Mouse (Mus musculus): ENCODE results near the gene Tpte. TPM values are rescaled to one million over a fixed set of nuclear protein-coding genes. Genes with fewer than 3 reads are reported as not detected.
A peak's percentile ranks its signal among the peaks of the same experiment; 100 is the strongest.
"Not testable (repeated sequence)": the region's sequence is repeated elsewhere in the genome, so short reads cannot be mapped to it uniquely, and the experiment has no call there.

The Tpte gene
- polyA plus RNA-seq, 1 experiment from 2014 or later, result not detected

GRCm38 (mm10) chr8:22264292-22264691 lies 18.9 kb upstream of the Tpte start:
- H3K36me3 ChIP-seq (ENCODE audit: control insufficient read depth, insufficient read depth, low read length), result no peaks in the 10 kb centered on the region
- no peak overlapping the region for H3K4me2 ChIP-seq (ENCODE audit: low read depth, severe bottlenecking)
- H3K4me1 ChIP-seq (ENCODE audit: control insufficient read depth, insufficient read depth, low read length), result no peaks in the 10 kb centered on the region
- no peak overlapping the region for H3K4me3 ChIP-seq (ENCODE audit: low read depth, low read length)
- no peak overlapping the region for H3K9ac ChIP-seq (ENCODE audit: low read length)
- no peak for DNase-seq (ENCODE audit: low spot score)
- no peaks in the 10 kb centered on the region for H3K27me3 ChIP-seq (ENCODE audit: control insufficient read depth, insufficient read depth, low read length)
- no peak overlapping the region for H3K27ac ChIP-seq (replicated peaks; ENCODE audit: low read depth, low read length)
- WGBS, result 86% methylated on average over 6 of the region's 6 CpGs
- no peaks in the 10 kb centered on the region for H3K9me3 ChIP-seq (ENCODE audit: control insufficient read depth, low read length)
- no peak for ATAC-seq (ENCODE audit: insufficient number of reproducible peaks, low FRiP score, low TSS enrichment, low read depth)

GRCm38 (mm10) chr8:22264787-22265186 lies 18.5 kb upstream of the Tpte start:
- WGBS, result 90% methylated on average over 6 of the region's 6 CpGs
- ATAC-seq (ENCODE audit: insufficient number of reproducible peaks, low FRiP score, low TSS enrichment, low read depth), result no peak

GRCm38 (mm10) chr8:22265194-22265593 lies 18.0 kb upstream of the Tpte start:
- no peak for DNase-seq (ENCODE audit: low spot score)
- no peaks in the 10 kb centered on the region for H3K27me3 ChIP-seq (ENCODE audit: control insufficient read depth, insufficient read depth, low read length)
- WGBS, result 88% methylated on average over 1 of the region's 1 CpGs
- H3K4me3 ChIP-seq (ENCODE audit: low read depth, low read length), result no peak overlapping the region
- ATAC-seq (ENCODE audit: insufficient number of reproducible peaks, low FRiP score, low TSS enrichment, low read depth), result no peak
- no peaks in the 10 kb centered on the region for H3K4me1 ChIP-seq (ENCODE audit: control insufficient read depth, insufficient read depth, low read length)
- H3K9ac ChIP-seq (ENCODE audit: low read length), result no peak overlapping the region
- no peak overlapping the region for H3K27ac ChIP-seq (replicated peaks; ENCODE audit: low read depth, low read length)
- no peak overlapping the region for H3K4me2 ChIP-seq (ENCODE audit: low read depth, severe bottlenecking)
- H3K36me3 ChIP-seq (ENCODE audit: control insufficient read depth, insufficient read depth, low read length), result no peaks in the 10 kb centered on the region
- no peaks in the 10 kb centered on the region for H3K9me3 ChIP-seq (ENCODE audit: control insufficient read depth, low read length)

More at GRCm38 (mm10) chr8:22264787-22265186, 18.5 kb upstream of the Tpte start:
- Histone ChIP-seq H3K27me3 (ENCODE audit: control insufficient read depth, insufficient read depth, low read length) (no peaks in the 10 kb centered on the region), H3K9me3 (ENCODE audit: control insufficient read depth, low read length) (no peaks in the 10 kb centered on the region), H3K4me3 (ENCODE audit: low read depth, low read length) (no peak overlapping the region), H3K4me1 (ENCODE audit: control insufficient read depth, insufficient read depth, low read length) (no peaks in the 10 kb centered on the region), H3K36me3 (ENCODE audit: control insufficient read depth, insufficient read depth, low read length) (no peaks in the 10 kb centered on the region), H3K9ac (ENCODE audit: low read length) (no peak overlapping the region), H3K4me2 (ENCODE audit: low read depth, severe bottlenecking) (no peak overlapping the region), H3K27ac (replicated peaks; ENCODE audit: low read depth, low read length) (no peak overlapping the region)
- DNase-seq (ENCODE audit: low spot score), result no peak

- no peak for DNase-seq (ENCODE audit: low spot score)
- no peaks in the 10 kb centered on the region for H3K9me3 ChIP-seq (ENCODE audit: control insufficient read depth, low read length)
- H3K27me3 ChIP-seq (ENCODE audit: control insufficient read depth, insufficient read depth, low read length), result no peaks in the 10 kb centered on the region
- 85% methylated on average over 3 of the region's 3 CpGs for WGBS
- H3K9ac ChIP-seq (ENCODE audit: low read length), result no peak overlapping the region
- no peak overlapping the region for H3K4me3 ChIP-seq (ENCODE audit: low read depth, low read length)
- H3K4me2 ChIP-seq (ENCODE audit: low read depth, severe bottlenecking), result no peak overlapping the region
- no peaks in the 10 kb centered on the region for H3K4me1 ChIP-seq (ENCODE audit: control insufficient read depth, insufficient read depth, low read length)
- no peak for ATAC-seq (ENCODE audit: insufficient number of reproducible peaks, low FRiP score, low TSS enrichment, low read depth)
- H3K36me3 ChIP-seq (ENCODE audit: control insufficient read depth, insufficient read depth, low read length), result no peaks in the 10 kb centered on the region
- no peak overlapping the region for H3K27ac ChIP-seq (replicated peaks; ENCODE audit: low read depth, low read length)
Measured at GRCm38 (mm10) chr8:22266809-22267208, 16.4 kb upstream of the Tpte start.

GRCm38 (mm10) chr8:22273142-22273541 lies 10.1 kb upstream of the Tpte start:
- 87% methylated on average over 3 of the region's 3 CpGs for WGBS

GRCm38 (mm10) chr8:22274641-22275040 lies 8.6 kb upstream of the Tpte start:
- Histone ChIP-seq H3K36me3 (ENCODE audit: control insufficient read depth, insufficient read depth, low read length) (no peaks in the 10 kb centered on the region), H3K4me2 (ENCODE audit: low read depth, severe bottlenecking) (no peak overlapping the region), H3K9ac (ENCODE audit: low read length) (no peak overlapping the region), H3K9me3 (ENCODE audit: control insufficient read depth, low read length) (no peaks in the 10 kb centered on the region), H3K4me3 (ENCODE audit: low read depth, low read length) (no peak overlapping the region), H3K27me3 (ENCODE audit: control insufficient read depth, insufficient read depth, low read length) (no peaks in the 10 kb centered on the region), H3K27ac (replicated peaks; ENCODE audit: low read depth, low read length) (no peak overlapping the region), H3K4me1 (ENCODE audit: control insufficient read depth, insufficient read depth, low read length) (no peaks in the 10 kb centered on the region)
- no peak for ATAC-seq (ENCODE audit: insufficient number of reproducible peaks, low FRiP score, low TSS enrichment, low read depth)
- DNase-seq (ENCODE audit: low spot score), result no peak
- 78% methylated on average over 10 of the region's 10 CpGs for WGBS

More at GRCm38 (mm10) chr8:22273142-22273541, 10.1 kb upstream of the Tpte start:
- Histone ChIP-seq H3K4me1 (ENCODE audit: control insufficient read depth, insufficient read depth, low read length) (no peaks in the 10 kb centered on the region), H3K9me3 (ENCODE audit: control insufficient read depth, low read length) (no peaks in the 10 kb centered on the region), H3K4me3 (ENCODE audit: low read depth, low read length) (no peak overlapping the region), H3K4me2 (ENCODE audit: low read depth, severe bottlenecking) (no peak overlapping the region), H3K27ac (replicated peaks; ENCODE audit: low read depth, low read length) (no peak overlapping the region), H3K36me3 (ENCODE audit: control insufficient read depth, insufficient read depth, low read length) (no peaks in the 10 kb centered on the region), H3K27me3 (ENCODE audit: control insufficient read depth, insufficient read depth, low read length) (no peaks in the 10 kb centered on the region), H3K9ac (ENCODE audit: low read length) (no peak overlapping the region)
- DNase-seq (ENCODE audit: low spot score) (no peak), ATAC-seq (ENCODE audit: insufficient number of reproducible peaks, low FRiP score, low TSS enrichment, low read depth) (no peak)

- Histone ChIP-seq H3K4me1 (ENCODE audit: control insufficient read depth, insufficient read depth, low read length) (0 out of 2 replicates have a peak, but pooled peaks cover 2% of the 10 kb centered on the region), H3K27ac (replicated peaks; ENCODE audit: low read depth, low read length) (no peak overlapping the region), H3K4me3 (ENCODE audit: low read depth, low read length) (no peak overlapping the region), H3K9ac (ENCODE audit: low read length) (no peak overlapping the region), H3K27me3 (ENCODE audit: control insufficient read depth, insufficient read depth, low read length) (no peaks in the 10 kb centered on the region), H3K9me3 (ENCODE audit: control insufficient read depth, low read length) (no peaks in the 10 kb centered on the region), H3K4me2 (ENCODE audit: low read depth, severe bottlenecking) (no peak overlapping the region), H3K36me3 (ENCODE audit: control insufficient read depth, insufficient read depth, low read length) (no peaks in the 10 kb centered on the region)
- DNase-seq (ENCODE audit: low spot score) (no peak), ATAC-seq (ENCODE audit: insufficient number of reproducible peaks, low FRiP score, low TSS enrichment, low read depth) (no peak)
- WGBS, result 51% methylated on average over 2 of the region's 2 CpGs
Measured at GRCm38 (mm10) chr8:22302326-22302725, 19.1 kb downstream of the Tpte start.

GRCm38 (mm10) chr8:22302896-22303306 lies 19.7 kb downstream of the Tpte start:
- Histone ChIP-seq H3K4me3 (ENCODE audit: low read depth, low read length) (no peak overlapping the region), H3K9me3 (ENCODE audit: control insufficient read depth, low read length) (no peaks in the 10 kb centered on the region), H3K4me1 (ENCODE audit: control insufficient read depth, insufficient read depth, low read length) (0 out of 2 replicates have a peak, but pooled peaks cover 2% of the 10 kb centered on the region), H3K36me3 (ENCODE audit: control insufficient read depth, insufficient read depth, low read length) (no peaks in the 10 kb centered on the region), H3K27ac (replicated peaks; ENCODE audit: low read depth, low read length) (no peak overlapping the region), H3K27me3 (ENCODE audit: control insufficient read depth, insufficient read depth, low read length) (no peaks in the 10 kb centered on the region), H3K9ac (ENCODE audit: low read length) (no peak overlapping the region), H3K4me2 (ENCODE audit: low read depth, severe bottlenecking) (peak overlapping the region; percentile 32)
- peak; percentile 40 for DNase-seq (ENCODE audit: low spot score)
- no peak for ATAC-seq (ENCODE audit: insufficient number of reproducible peaks, low FRiP score, low TSS enrichment, low read depth)
- WGBS, result 29% methylated on average over 7 of the region's 7 CpGs

- H3K9me3 ChIP-seq (ENCODE audit: control insufficient read depth, low read length); H3K4me2 ChIP-seq (ENCODE audit: low read depth, severe bottlenecking); H3K36me3 ChIP-seq (ENCODE audit: control insufficient read depth, insufficient read depth, low read length); H3K4me3 ChIP-seq (ENCODE audit: low read depth, low read length); H3K9ac ChIP-seq (ENCODE audit: low read length); H3K27ac ChIP-seq (replicated peaks; ENCODE audit: low read depth, low read length); DNase-seq (ENCODE audit: low spot score); ATAC-seq (ENCODE audit: insufficient number of reproducible peaks, low FRiP score, low TSS enrichment, low read depth); H3K4me1 ChIP-seq (ENCODE audit: control insufficient read depth, insufficient read depth, low read length); H3K27me3 ChIP-seq (ENCODE audit: control insufficient read depth, insufficient read depth, low read length): not testable (repeated sequence)
- WGBS, result 89% methylated on average over 8 of the region's 9 CpGs
Measured at GRCm38 (mm10) chr8:22304045-22304444, 20.8 kb downstream of the Tpte start.
